Mouse (Mus musculus): ENCODE measurements around the gene Wnt4. TPM values are rescaled to one million over a fixed set of nuclear protein-coding genes. Genes with fewer than 3 reads are reported as not detected.
A peak's percentile ranks its signal among the peaks of the same experiment; 100 is the strongest.

The Wnt4 gene
- 100 to 1,000 TPM in 3 of 4 experiments, 10 to 100 TPM in 1; 83.8 to 130 (median 108) TPM for total RNA-seq (2022)

DNA sequence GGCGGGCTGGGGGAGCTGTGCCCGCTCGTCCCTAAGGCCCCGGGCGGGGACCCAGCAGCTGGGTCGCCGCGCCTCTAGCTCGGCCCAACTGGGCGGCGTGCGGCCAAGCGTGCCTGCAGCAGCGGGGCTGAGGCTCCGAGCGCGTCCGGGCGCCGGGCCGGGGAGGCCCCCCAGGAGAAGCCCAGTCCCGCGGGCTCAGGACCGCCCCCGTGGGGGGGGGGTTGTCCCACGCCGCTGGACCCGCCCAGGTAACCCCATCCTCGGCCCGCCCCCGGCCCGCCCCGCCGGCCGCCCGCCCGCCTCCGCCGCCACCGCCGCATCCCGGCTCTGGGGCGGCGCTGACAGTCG lies at the start of gene Wnt4:
Gene Wnt4, plus strand, starts transcription at position 324 of the 348 bp plus-strand sequence.
- DNase-seq = peak; percentile 79

- DNase-seq = no peak
Measured at GRCm38 (mm10) chr4:137228566-137229115, 48.6 kb upstream of the Wnt4 start.

- DNase-seq = peak; percentile 29
Measured at GRCm38 (mm10) chr4:137231494-137232470, 45.5 kb upstream of the Wnt4 start.

DNA sequence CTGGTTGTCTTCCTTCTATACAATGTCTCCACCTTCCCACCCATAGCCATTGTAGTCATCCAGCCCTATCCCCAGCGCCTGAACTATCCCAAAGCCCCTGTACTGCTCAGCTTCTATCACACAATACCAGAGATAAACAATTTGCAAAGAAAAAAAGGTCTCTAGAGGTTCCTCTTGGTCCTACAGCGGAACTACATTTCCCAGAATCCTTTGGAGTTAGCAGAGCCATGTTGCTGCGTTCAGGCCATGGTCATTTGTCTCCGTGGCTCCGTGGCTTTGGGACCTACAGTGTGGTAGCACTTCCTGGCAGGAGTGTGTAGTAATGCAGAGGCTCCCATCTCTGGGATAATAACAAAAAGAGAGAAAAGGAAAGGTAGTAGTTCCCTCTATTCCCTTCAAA lies 43.7 kb upstream of the Wnt4 start:
- DNase-seq = no peak

DNA sequence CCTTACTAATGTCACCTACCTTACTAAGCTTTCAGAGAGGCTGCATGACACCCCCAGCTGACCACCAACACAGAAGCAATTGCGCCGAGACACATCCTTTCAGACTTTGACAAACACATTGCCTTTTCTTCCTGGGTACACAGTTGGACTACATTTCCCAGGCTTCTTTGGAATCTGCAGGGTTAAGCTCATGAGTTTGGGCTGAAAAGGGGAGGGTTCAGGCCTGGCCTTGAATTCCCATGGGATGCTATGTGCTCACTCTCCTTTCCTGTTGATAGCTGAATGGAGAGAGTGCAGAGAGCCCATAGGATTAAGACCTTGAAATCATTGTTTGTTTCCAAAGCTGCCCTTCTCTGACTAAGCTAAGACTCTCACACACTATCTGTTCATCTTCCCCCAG lies 42.8 kb upstream of the Wnt4 start:
- DNase-seq = no peak

- DNase-seq = no peak
Measured at GRCm38 (mm10) chr4:137235368-137235767, 41.9 kb upstream of the Wnt4 start.

GRCm38 (mm10) chr4:137244883-137245282 lies 32.4 kb upstream of the Wnt4 start:
- no peak for DNase-seq

DNA sequence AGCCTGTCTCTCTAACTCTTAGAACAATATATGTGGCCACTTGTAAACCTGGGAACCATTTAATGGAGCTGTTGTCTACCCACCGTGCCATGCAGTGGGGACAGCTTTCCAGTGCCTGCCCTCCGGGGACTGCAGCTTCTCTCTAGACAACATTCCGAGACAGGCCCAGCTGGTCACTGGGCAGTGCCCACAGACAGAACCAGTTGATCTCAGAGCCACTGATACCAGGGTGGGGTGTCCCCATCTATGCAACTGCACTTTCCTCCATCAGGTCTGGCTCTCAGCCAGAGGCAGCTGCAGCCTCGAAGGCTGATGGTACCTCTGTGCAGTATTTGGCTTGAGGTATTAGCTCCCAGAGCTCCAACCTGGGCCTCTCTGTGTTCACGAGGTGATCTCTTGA lies 27.0 kb upstream of the Wnt4 start:
- no peak for DNase-seq

GRCm38 (mm10) chr4:137250849-137251248 lies 26.4 kb upstream of the Wnt4 start:
- no peak for DNase-seq

- DNase-seq = no peak
Measured at GRCm38 (mm10) chr4:137253601-137254000, 23.7 kb upstream of the Wnt4 start.

- DNase-seq = no peak
Measured at GRCm38 (mm10) chr4:137254206-137254976, 22.9 kb upstream of the Wnt4 start.

DNA sequence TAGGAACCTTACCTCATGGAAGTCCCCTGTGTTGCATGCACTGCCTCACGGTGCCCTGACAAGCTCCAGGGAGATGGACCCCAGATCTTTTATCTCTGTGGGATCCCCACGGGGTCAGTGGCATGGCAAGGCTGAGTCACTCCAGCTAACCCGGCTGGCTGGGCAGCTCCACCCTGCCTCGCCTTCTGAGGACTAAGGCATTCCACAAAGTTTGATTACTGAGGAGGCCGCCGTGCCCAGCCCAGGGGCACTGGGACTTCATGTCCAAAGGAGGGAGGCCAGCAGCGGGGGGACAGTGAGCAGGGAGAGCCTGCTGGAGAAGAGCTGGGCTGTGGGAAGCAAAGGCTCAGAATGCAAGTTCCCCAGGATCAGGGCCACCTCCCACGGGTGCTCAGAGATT lies 21.7 kb upstream of the Wnt4 start:
- DNase-seq = no peak

GRCm38 (mm10) chr4:137261826-137262225 lies 15.5 kb upstream of the Wnt4 start:
- no peak for DNase-seq

DNA sequence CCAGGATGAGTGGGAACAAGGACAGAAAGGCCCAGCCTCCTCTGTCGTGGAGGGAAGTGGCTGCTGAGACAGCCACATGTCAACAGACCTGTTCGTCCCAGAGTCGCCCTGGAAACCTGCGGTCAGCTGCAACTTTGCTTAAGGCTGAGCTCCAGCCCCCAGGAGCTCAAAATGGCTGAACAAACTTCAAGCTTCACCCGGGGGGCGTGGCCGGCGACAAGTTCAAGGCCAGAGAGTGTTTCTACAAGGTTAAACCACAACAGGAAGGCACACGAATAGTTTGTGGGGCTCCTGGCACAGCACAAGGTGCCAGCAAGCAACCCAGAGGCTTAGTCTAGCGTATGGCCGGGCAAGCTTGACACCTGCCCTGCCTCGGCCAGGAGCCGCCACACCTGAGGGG lies 13.2 kb upstream of the Wnt4 start:
- no peak for DNase-seq

GRCm38 (mm10) chr4:137265116-137265515 lies 12.2 kb upstream of the Wnt4 start:
- DNase-seq = no peak

DNA sequence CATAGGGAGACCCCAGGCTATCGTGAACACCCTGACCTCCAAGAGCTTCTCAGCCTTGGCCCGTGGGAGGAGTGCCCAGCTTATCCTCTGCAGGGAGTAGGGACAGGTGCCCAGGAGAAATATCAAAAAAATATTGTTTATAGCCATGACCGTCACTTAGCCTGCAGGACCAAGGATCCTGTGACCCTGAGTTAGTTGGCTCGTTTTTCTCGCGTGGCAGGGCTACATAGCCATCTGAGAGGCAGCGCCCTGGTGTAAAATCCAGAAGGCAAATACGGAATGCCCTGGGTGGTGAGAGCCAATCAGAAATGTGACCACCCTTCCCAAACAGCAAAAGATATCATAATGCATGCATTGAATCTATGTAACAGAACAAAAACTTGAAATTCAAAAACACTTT lies 8.7 kb upstream of the Wnt4 start:
- no peak for DNase-seq

- DNase-seq = no peak
Measured at GRCm38 (mm10) chr4:137271856-137272255, 5.4 kb upstream of the Wnt4 start.

DNA sequence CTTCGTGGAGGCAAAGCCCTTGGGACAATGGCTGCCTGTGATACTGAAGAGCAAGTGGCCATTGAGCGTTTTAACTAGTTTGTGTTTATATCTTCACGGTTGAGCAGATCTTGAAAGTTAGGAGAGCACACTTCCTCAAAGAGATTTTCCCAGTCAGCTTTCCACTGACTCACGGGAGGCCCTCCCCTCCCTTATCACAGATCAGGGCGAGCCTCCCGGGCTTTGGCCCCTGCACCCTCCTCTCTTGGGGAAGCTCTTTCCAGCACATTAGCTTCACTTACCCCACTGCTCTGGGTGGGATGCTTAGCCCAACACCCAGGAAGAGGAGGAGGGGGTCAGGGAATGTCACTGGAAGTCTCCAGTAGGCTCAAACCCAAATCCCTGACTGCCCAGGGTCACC lies 3.0 kb upstream of the Wnt4 start:
- no peak for DNase-seq

DNA sequence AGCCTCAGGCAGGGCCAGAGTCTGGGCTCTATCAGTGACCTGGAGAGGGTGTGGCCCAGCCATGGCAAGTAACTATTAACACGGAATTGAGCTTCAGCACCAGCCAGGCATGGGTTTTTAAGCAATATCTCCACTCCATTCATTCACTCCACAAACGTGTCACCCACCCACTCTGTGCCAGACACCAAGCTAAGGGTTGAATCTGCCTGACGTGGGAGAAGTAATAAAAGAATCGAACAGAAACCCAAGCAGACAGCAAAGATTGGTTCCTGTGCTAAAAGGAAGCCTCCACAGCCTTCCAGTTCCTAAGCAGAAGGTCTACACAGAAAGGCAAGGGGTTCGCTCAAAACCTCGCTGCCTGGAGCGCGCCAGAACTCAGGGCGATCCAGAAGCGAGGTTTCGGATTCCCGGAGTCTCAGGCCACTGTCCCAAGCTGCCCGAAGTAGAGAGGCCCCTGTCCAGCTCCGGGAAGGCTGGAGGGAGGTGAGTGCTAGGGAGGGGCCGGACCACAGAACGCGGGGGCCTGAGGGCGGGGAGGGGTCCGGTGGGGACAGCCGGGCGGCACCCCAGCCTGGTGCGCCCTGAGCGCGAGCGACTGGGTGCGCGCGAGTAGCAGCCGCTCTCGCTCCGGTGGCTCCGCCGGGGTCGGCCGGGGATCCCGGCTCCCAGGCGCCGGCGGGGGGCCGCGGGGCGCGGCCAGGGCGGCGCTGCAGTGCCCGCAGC lies 685 bp upstream of the Wnt4 start:
- no peak for DNase-seq

DNA sequence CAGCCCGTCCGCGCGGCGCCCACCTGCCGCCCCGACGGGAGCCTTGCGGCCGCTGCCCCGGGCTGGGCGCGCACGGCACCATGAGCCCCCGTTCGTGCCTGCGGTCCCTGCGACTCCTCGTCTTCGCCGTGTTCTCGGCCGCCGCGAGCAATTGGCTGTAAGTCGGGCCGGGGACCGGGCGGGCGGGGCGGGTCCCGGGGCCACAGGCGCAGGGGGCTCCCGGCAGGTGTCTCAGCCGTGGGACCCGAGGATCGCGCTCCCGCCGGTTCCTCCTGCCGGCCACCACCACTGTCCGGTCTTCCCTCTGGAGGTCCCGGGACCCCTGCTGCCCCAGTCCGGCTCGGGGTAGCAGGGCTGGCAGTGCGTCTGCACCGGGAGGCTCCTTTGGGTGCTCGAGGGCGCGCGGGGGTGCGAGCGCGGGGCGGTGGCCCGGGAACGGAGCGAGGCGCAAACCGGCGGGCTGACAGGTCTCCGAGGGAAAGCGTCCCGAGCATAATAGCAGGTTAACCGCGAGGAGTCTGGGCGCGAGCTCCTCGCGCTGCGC lies 383 bp downstream of the Wnt4 start:
- DNase-seq = no peak

DNA sequence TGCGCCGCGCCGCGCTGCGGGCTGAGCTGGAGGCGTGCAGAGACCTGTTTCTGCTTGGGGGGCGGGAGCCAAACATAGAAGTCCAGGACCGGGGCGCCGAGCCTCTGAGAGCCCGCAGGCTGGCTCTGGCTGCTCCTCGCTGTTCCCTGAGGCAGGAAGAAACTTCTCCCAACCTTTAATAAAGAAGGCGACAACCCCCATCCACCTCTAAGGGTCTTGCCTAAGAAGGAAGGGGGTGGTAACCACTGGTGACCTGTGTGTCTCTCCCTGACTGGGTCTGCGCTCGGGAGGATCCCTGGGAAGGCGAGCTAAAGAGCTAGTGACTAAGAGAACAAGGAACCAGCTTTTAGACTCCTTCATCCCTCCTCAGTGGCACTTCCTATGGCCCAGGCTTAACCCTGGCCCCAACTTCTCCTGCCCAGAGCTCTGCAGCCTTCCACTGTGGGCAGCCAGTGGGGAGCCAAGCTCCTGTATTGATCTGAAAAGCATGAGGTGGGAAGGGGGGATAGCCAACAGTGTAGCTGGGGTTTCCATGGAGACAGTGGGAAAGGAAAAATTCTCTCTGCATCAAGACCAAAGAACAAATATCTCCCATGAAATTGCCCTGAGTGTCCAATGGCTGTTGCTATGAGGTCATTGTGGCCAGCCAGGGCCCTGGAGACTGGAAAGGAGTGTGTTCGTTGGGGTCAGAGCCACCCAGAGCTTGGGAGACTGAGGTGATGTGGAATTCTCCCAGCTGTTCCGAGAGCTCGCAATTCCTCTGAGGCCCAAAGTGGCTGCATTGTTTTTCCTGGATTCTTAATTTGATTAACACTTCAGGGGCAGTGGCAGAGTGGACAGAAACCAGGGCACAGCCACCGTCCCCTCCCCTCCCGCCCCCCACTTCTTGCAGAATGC lies 1.1 kb downstream of the Wnt4 start:
- no peak for DNase-seq
